Mouse (Mus musculus): ENCODE measurements around the gene Efna2. TPM values are rescaled to one million over a fixed set of nuclear protein-coding genes. Genes with fewer than 3 reads are reported as not detected.
A peak's percentile ranks its signal among the peaks of the same experiment; 100 is the strongest.
"Not testable (repeated sequence)": the region's sequence is repeated elsewhere in the genome, so short reads cannot be mapped to it uniquely, and the experiment has no call there.

Efna2 gene
- polyA plus RNA-seq, 1 experiment = 0.51 TPM

DNA sequence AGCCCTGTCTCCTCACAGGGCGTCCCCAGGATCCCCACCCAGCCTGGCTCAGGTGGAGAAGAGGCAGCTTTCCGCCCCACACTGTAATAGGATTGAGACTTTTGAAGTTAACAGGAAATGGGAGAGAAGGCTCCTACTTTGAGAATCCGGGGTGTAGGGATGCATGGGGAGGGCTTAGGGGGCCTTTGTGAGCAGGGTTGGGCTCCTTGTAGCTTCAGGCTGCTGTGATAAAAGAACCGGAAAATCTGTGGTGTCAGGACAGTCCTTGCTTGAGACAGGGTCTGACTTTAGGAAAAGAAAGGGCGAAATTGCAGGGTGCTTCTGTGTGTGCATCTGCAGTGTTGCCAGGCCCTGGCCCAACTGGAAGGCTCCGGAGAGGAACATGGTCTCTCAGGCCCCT, 21.2 kb downstream of the Efna2 start:
- H3K4me1 ChIP-seq (ENCODE audit: control insufficient read depth, insufficient read depth, low read length) = peaks cover 4% of the 10 kb centered on the region; the same call in 1 of the 2 replicates
- no peak overlapping the region for H3K27ac ChIP-seq (ENCODE audit: insufficient read depth, low read depth, low read length)
- no peak for TF ChIP-seq CTCF (IDR thresholded peaks at IDR 0.05; ENCODE audit: low read depth, low read length)
- TF ChIP-seq POLR2A (IDR thresholded peaks at IDR 0.05; ENCODE audit: borderline replicate concordance, low read depth, low read length) = no peak
- no peak overlapping the region for H3K4me3 ChIP-seq (ENCODE audit: insufficient read depth, low read length)

DNA sequence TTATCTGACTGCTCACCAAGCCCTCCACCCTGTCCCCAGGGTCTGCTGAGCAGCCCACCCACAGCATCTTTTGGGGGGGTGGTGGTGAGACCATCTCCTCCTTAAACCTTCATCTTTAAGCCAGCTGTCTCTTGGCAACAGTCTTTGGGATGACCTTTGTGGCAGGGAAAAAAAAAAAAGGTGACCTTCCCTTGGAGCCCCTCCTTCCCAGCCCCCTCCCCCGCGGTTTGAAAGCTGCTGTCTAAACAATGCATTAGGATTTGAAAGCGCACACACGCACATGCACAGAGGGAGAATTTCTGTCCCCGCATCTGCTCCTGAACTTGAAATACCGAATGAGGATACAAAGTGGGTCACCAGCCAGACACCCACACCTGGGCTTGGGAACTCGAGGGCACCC, 24.8 kb downstream of the Efna2 start:
- Histone ChIP-seq H3K27ac (ENCODE audit: insufficient read depth, low read depth, low read length) (no peak overlapping the region), H3K4me1 (ENCODE audit: control insufficient read depth, insufficient read depth, low read length) (peaks cover 4% of the 10 kb centered on the region; the same call in 1 of the 2 replicates), H3K4me3 (ENCODE audit: insufficient read depth, low read length) (no peak overlapping the region)
- TF ChIP-seq CTCF (IDR thresholded peaks at IDR 0.05; ENCODE audit: low read depth, low read length) (no peak), POLR2A (IDR thresholded peaks at IDR 0.05; ENCODE audit: borderline replicate concordance, low read depth, low read length) (no peak)

DNA sequence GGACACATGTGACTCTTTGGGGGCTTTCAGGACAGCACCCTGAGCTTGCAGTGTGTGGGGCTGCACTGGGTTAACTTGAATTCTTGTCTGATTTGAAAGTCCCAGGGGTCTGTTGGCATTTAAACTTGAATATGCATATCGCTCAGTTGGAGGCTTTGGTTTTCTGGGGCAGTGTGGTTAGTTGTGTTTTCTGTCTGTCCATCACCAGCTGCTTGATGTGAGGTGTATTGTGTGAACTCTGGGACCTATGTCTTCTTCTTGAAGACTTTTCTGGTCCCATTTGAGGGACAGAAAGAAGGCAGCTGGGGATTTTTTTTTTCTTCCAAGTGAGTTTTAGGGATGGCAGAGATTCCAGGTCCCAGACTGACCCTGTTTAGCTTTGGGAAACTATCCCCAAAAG, 27.9 kb downstream of the Efna2 start:
- TF ChIP-seq POLR2A (IDR thresholded peaks at IDR 0.05; ENCODE audit: borderline replicate concordance, low read depth, low read length) (no peak), CTCF (IDR thresholded peaks at IDR 0.05; ENCODE audit: low read depth, low read length) (no peak)
- Histone ChIP-seq H3K4me1 (ENCODE audit: control insufficient read depth, insufficient read depth, low read length) (peaks cover 8% of the 10 kb centered on the region), H3K4me3 (ENCODE audit: insufficient read depth, low read length) (no peak overlapping the region)

DNA sequence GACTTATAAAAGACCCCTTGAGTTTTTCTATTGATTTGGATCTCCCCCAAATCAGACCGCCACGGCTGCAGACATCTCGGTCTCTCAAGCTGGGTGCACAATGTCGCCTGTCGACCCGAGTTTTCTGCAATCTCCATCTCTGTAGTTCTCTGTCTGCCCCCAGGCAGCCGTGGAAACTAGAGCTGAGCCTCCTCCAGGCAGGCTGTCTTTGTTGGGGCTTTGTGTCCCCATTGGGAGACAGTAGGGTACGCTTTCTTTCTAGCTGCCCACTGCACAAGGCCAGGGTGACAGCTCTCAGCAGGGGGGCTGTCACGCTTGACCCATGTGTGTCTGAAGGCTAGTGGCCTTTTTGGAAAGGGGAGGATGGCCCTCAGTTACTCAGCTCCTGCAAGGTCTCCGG, 28.4 kb downstream of the Efna2 start:
- TF ChIP-seq CTCF (IDR thresholded peaks at IDR 0.05; ENCODE audit: low read depth, low read length) (no peak), POLR2A (IDR thresholded peaks at IDR 0.05; ENCODE audit: borderline replicate concordance, low read depth, low read length) (no peak)
- no peak overlapping the region for H3K4me3 ChIP-seq (ENCODE audit: insufficient read depth, low read length)
- H3K27ac ChIP-seq (ENCODE audit: insufficient read depth, low read depth, low read length) = no peak overlapping the region
- peaks cover 10% of the 10 kb centered on the region for H3K4me1 ChIP-seq (ENCODE audit: control insufficient read depth, insufficient read depth, low read length)

More for the DNA sequence above, 27.9 kb downstream of the Efna2 start:
- H3K27ac ChIP-seq (ENCODE audit: insufficient read depth, low read depth, low read length) = no peak overlapping the region

DNA sequence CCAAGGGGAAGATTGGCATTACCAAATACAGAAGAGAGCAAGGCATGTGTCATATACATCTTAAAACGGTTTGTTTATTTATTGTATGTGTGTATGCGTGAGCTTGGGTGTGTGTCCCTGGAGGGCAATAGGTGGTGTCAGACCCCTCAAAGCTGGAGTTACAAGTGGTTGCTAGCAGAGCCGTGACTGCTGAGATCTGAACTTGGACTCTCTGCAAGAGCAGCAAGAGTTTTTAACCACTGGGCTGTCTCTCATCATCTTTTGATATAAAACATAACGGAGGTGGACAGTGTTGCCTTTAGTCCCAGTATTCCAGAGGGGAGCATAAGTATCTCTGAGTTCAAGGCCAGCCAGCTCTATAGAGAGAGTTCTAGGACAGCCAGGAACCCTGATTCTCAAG, 29.0 kb downstream of the Efna2 start:
- no peak overlapping the region for H3K27ac ChIP-seq (ENCODE audit: insufficient read depth, low read depth, low read length)
- H3K4me1 ChIP-seq (ENCODE audit: control insufficient read depth, insufficient read depth, low read length) = peaks cover 10% of the 10 kb centered on the region
- TF ChIP-seq POLR2A (IDR thresholded peaks at IDR 0.05; ENCODE audit: borderline replicate concordance, low read depth, low read length) (no peak), CTCF (IDR thresholded peaks at IDR 0.05; ENCODE audit: low read depth, low read length) (no peak)
- no peak overlapping the region for H3K4me3 ChIP-seq (ENCODE audit: insufficient read depth, low read length)

DNA sequence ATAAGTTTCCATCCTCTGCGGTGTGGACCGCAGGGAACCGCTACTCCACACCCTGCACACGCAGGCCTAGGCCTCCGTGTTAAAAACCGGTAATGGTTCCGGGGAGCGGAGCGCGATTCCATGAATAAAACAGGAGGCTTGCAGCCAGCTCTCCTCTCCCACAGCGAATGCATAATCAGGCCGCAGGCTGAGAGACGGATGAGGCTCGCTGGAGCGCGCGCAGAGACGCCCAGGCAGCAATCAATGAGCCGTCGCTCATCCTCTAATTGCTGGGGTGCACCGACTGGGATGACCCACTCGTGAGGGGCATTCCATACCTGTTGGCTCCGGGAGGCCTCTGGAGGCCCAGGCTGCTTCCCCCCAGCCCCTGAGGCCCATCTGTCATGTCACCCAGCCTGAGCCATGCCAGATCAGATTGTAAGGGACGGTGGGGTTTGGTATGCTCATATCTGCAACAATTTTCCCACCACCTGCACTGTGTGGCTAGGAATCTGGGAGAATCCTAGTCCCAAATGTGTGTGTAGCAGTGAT, 29.6 kb downstream of the Efna2 start:
- TF ChIP-seq CTCF (IDR thresholded peaks at IDR 0.05; ENCODE audit: low read depth, low read length) (no peak), POLR2A (IDR thresholded peaks at IDR 0.05; ENCODE audit: borderline replicate concordance, low read depth, low read length) (no peak)
- peaks cover 8% of the 10 kb centered on the region for H3K4me1 ChIP-seq (ENCODE audit: control insufficient read depth, insufficient read depth, low read length)
- H3K27ac ChIP-seq (ENCODE audit: insufficient read depth, low read depth, low read length) = no peak overlapping the region
- H3K4me3 ChIP-seq (ENCODE audit: insufficient read depth, low read length) = no peak overlapping the region

DNA sequence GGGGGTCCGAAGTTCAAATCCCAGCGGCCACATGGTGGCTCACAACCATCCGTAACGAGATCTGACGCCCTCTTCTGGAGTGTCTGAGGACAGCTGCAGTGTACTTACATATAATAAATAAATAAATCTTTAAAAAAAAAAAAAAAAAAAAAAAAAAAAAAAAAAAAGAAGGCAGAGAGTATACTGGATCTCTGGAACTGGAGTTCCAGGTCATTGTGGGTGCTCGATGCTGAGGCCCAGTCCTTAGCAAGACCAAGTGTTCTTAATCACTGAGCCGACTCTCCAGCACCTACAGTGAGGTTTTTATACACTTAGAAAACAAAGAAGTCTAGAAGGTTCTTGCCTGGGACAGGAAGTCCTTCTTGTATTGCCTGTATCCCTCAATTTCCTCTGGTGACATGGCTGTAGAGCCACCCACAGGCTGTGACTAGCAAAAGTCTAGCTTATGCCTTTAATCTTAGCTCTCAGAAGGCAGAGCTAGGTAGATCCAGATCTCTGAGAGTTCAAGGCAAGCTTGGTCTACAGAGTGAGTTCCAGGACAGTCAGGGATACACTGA, 32.3 kb downstream of the Efna2 start:
- not testable (repeated sequence) for H3K27ac ChIP-seq (ENCODE audit: insufficient read depth, low read depth, low read length); H3K4me3 ChIP-seq (ENCODE audit: insufficient read depth, low read length)

DNA sequence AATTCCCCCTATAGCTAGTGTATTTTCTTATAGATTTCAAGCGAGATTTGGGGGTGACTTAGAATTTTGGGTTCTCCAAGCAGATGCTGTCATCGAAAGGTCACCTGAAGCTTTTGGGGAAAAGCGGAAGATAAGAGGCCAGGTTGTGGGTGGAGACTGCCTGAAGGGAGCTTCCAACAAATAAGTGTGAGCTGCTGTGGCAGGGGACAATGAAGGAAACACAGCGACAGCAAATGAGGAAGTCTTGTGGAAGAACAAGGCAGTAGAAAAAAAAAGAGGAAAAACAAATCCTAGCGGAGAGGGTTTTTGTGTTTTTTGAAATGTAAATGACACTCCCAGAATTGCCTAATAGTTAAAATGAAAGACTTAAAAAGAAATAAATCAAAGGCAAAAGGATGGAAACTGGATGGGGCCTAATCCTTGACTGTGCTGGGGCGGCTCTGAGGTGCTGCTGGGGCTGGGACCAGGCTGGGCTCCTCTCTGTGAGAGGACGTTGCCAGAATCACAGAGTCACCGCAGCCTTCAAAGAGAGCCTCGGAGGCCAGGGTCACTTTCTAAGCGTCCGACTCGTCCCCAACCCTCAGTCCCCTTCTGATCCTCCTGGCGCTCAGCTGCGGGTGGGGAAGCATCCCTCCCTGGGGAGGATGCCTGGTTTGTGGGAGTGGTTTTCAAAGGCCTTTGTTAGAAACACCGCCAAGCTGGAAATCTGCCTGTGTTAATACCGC, 35.9 kb downstream of the Efna2 start:
- Histone ChIP-seq H3K4me3 (ENCODE audit: insufficient read depth, low read length) (peak overlapping the region; percentile 12; the same call in 1 of the 2 replicates), H3K27ac (ENCODE audit: insufficient read depth, low read depth, low read length) (peak overlapping the region; percentile 79)
- no peak for TF ChIP-seq POLR2A (IDR thresholded peaks at IDR 0.05; ENCODE audit: borderline replicate concordance, low read depth, low read length)
- TF ChIP-seq CTCF (IDR thresholded peaks at IDR 0.05; ENCODE audit: low read depth, low read length) = no peak

More for the DNA sequence above, 32.3 kb downstream of the Efna2 start:
- peaks cover 25% of the 10 kb centered on the region for H3K4me1 ChIP-seq (ENCODE audit: control insufficient read depth, insufficient read depth, low read length)

DNA sequence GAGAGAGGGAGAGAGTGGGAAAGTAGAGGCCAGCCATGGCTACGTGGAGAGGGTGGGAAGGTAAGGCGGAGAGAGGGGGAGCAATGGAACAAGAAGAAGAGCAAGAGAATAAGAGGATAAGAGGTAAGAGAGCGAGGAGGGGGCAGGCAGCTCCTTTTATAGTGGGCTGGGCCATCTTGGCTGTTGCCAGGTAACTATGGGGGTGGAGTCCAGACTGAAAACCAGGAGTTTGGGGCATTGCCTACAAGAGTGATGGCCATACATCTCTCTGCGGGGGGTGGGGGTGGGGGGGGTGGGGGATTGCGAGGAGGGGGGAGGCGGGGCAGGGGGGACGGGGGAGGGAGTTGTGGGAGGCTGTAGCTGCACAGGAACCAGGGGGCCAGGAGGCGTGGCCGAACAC, 41.4 kb downstream of the Efna2 start:
- no peak for TF ChIP-seq CTCF (IDR thresholded peaks at IDR 0.05; ENCODE audit: low read depth, low read length)
- no peak for TF ChIP-seq POLR2A (IDR thresholded peaks at IDR 0.05; ENCODE audit: borderline replicate concordance, low read depth, low read length)
- H3K4me1 ChIP-seq (ENCODE audit: control insufficient read depth, insufficient read depth, low read length) = peaks cover 19% of the 10 kb centered on the region
- no peak overlapping the region for H3K4me3 ChIP-seq (ENCODE audit: insufficient read depth, low read length)
- no peak overlapping the region for H3K27ac ChIP-seq (ENCODE audit: insufficient read depth, low read depth, low read length)

More for the DNA sequence above, 35.9 kb downstream of the Efna2 start:
- H3K4me1 ChIP-seq (ENCODE audit: control insufficient read depth, insufficient read depth, low read length) = peaks cover 27% of the 10 kb centered on the region

DNA sequence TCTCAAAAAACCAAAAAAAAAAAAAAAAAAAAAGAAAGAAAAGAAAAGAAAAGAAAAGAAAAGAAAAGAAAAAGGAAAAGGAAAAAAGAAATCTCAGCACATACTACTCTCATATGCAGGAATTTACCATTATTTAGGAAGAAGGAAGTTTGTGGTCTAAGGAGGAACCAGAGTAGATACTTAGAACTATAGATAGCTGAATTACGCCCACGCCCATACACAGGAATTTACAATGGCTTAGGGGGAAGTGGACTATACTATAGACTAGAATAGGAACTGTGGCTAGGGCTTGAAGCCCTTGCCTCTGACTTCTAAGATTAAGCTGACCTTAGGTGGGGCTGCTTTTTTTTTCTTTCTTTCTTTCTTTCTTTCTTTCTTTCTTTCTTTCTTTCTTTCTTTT, 43.9 kb downstream of the Efna2 start:
- H3K27ac ChIP-seq (ENCODE audit: insufficient read depth, low read depth, low read length); H3K4me3 ChIP-seq (ENCODE audit: insufficient read depth, low read length): not testable (repeated sequence)
- peaks cover 23% of the 10 kb centered on the region for H3K4me1 ChIP-seq (ENCODE audit: control insufficient read depth, insufficient read depth, low read length)
